Mouse (Mus musculus) testis, postnatal 10 days (tissue): Measurements from ENCODE around the gene Zfp553.

ENCODE experiments used
- DNase-seq: peaks from one replicate; pipeline ENCODE4 v3.0.0; 2021; ENCODE audit warnings: low spot score

Gene Zfp553

GRCm38 (mm10) chr7:127271093-127271492 is 38.2 kb downstream of the Zfp553 start:
- DNase-seq: no peak

- DNase-seq: no peak
These were observed 39.7 kb downstream of the Zfp553 start for GRCm38 (mm10) chr7:127272566-127272965.

GRCm38 (mm10) chr7:127273118-127273923 is 40.5 kb downstream of the Zfp553 start:
- peak; percentile 69 for DNase-seq

- DNase-seq: peak; percentile 94
These were observed 41.3 kb downstream of the Zfp553 start, which contains the start of gene Sephs2 for GRCm38 (mm10) chr7:127273925-127274789. Gene Sephs2, minus strand, starts transcription at chr7:127274055.

GRCm38 (mm10) chr7:127276519-127276961 is 43.7 kb downstream of the Zfp553 start:
- DNase-seq: no peak

- peak; percentile 57 for DNase-seq
These were observed 45.5 kb downstream of the Zfp553 start for GRCm38 (mm10) chr7:127278311-127278710.

GRCm38 (mm10) chr7:127280092-127280491 is 47.2 kb downstream of the Zfp553 start:
- DNase-seq: no peak

GRCm38 (mm10) chr7:127281114-127281513 is 48.3 kb downstream of the Zfp553 start:
- DNase-seq: no peak

- DNase-seq: no peak
These were observed 49.3 kb downstream of the Zfp553 start for GRCm38 (mm10) chr7:127282190-127282589.

- DNase-seq: no peak
These were observed 52.3 kb downstream of the Zfp553 start for GRCm38 (mm10) chr7:127285154-127285553.
